Mouse (Mus musculus): Measurements from ENCODE around the gene Ppm1e.

Ppm1e gene

DNA sequence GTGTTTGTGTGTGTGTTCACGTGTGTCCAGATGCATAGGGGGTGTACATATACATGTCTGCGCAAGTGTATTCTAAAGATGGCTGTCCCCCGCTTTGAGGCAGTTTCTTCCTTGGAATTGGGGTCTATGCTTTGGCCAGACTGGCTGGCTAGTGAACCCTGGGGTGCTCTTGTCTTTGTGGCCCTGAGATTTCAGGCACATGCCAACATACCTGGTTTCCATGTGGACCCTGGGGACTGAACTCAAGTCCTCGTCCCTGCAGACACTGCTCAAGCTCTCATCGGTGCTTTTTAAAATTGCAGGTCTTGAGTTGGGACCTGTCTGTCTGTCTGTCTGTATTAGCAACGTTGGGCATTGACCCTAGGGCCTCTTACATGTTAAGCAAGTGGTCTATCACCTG is 105.5 kb downstream of the Ppm1e start:
- DNase-seq (ENCODE audit: low spot score in 2 of 2), result no peak

- no peak for DNase-seq (ENCODE audit: low spot score in 2 of 2)
Measured at GRCm38 (mm10) chr11:87250132-87250531, 108.7 kb downstream of the Ppm1e start.

GRCm38 (mm10) chr11:87247494-87247866 is 111.3 kb downstream of the Ppm1e start:
- no peak for DNase-seq (ENCODE audit: low spot score in 2 of 2)

DNA sequence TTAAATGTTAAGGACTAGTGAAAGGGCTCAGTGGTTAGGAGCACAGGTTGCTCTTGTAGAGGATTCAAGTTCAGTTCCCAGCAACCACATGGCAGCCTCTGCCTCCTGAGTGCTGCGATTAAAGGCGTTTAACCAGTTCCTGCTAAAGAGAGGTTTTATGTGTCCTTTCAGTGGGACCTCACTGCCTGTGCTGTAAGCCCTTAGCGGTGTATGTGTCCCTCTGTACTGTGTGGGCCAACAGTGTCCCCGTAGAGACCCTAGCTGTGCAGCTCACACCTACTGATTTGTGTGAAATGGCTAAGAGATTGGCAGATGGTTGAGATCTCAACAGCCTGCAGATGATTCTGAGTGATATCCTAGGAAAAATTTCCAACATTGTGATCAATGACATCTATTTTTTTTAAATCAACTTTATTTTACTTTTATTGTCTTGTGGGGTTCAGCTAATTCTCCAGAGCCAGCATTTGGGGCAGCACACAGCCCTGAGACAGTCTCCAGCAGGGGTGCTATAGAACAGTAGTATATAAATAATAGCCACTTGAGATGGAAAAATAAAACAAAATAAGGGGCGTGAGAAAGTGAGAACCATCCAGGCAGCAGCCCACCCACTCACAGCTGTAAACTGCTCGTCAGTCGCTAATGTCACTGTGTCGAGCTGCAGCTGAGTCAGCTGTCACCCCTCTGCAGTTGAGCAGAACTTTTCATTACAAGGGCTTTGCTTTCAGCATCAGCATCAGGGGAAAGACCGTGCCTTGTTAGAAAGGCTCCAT is 111.9 kb downstream of the Ppm1e start:
- no peak for DNase-seq (ENCODE audit: low spot score in 2 of 2)

- DNase-seq (ENCODE audit: low spot score in 2 of 2), result no peak
Measured at GRCm38 (mm10) chr11:87246107-87246651, 112.6 kb downstream of the Ppm1e start.

- no peak for DNase-seq (ENCODE audit: low spot score in 2 of 2)
Measured at GRCm38 (mm10) chr11:87245171-87245840, 113.5 kb downstream of the Ppm1e start.

DNA sequence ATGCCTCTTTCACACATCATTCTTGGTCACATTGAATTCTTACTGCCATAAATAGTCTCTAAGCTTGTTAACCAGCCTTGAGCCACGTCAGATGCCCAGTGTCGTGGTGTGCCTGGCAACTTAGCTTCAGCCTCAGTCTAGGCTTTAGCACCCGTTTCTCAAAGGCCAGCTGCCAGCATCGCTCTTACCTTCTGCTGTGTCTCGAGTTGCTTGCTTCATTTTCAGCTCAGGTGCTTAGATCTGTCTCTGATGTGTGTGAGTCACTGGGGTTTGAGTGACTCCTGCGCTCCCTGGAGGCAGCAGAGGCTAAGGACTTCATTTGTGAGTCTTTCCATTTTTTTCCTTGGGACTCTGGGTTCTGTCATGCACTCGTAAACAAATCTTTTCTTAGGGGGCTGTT is 117.6 kb downstream of the Ppm1e start:
- DNase-seq (ENCODE audit: low spot score in 2 of 2), result no peak

- DNase-seq (ENCODE audit: low spot score in 2 of 2), result no peak
Measured at GRCm38 (mm10) chr11:87240833-87241215, 118.0 kb downstream of the Ppm1e start.

DNA sequence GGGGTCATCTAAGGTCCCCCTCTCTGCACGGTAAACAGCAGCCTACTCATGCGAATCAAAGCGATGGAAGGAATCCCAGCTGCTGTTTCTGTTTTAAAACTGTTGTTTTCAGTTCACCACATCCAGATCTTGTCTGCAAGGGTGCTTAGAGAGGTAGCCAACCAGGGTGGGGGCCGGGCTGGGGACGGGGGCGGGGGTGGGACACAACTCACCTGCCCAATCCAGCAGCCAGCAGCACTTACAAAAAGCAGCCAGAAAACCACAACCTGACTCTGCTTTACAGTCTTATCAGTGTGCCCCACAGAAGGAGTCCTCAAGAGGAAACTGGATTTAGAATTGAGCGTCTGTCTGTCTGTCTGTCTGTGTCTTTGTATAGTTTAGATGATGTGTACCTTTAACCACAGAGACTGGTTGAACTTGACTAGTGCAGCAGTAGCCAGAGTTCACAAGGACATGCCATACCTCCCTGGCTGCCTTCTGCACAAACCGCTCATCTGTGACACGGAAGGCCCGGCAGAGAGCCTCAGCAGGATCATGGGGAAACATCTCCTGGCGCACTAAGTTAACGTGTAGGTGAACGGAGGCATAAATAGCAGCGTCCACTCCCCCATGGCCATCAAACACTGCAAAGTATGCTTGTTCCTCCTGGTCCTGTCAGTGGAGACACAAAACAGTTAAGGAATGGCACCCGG is 118.5 kb downstream of the Ppm1e start:
- DNase-seq (ENCODE audit: low spot score in 2 of 2), result no peak

- DNase-seq (ENCODE audit: low spot score in 2 of 2), result no peak
Measured at GRCm38 (mm10) chr11:87238891-87239530, 119.8 kb downstream of the Ppm1e start.

DNA sequence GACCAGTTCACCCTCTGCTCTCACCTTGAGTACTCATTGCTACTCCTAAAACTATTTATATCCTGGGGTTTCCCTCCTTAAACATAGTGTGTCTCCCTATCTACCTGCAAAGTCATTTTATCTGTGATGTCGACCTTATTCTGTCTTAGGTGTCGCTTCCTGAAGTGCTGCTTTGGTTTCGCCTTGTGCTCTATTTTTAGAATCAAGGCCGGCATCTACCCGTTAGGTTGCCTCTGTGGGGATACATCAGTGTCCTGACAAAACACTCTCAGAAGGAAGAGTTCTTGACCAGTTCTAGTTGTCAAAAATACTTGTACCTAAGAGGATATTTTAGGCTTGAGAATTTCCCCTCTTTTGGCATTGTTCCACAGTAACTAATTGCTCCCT is 123.3 kb downstream of the Ppm1e start:
- no peak for DNase-seq (ENCODE audit: low spot score in 2 of 2)

- no peak for DNase-seq (ENCODE audit: low spot score in 2 of 2)
Measured at GRCm38 (mm10) chr11:87234743-87235485, 123.9 kb downstream of the Ppm1e start.

- no peak for DNase-seq (ENCODE audit: low spot score in 2 of 2)
Measured at GRCm38 (mm10) chr11:87233377-87233776, 125.4 kb downstream of the Ppm1e start.

- no peak for DNase-seq (ENCODE audit: low spot score in 2 of 2)
Measured at GRCm38 (mm10) chr11:87227056-87227455, 131.8 kb downstream of the Ppm1e start.

DNA sequence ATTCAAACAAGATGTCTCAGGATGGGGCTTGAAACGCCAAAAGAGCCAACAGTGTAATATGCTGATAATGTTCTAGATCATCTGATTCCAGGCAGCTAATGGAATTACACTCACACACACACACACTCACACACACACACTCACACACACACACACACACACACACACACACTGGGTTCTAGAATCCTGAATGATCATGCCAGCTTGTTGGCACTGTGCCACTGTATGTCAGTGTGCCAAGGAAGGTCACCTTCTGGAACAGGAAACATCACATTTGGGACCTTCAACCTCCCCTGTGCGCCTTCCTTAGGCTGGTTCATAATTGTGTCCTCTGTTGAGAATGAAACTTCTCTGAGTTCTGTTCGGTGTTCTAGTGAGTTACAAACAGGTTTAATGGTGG is 136.1 kb downstream of the Ppm1e start:
- no peak for DNase-seq (ENCODE audit: low spot score in 2 of 2)

- DNase-seq (ENCODE audit: low spot score in 2 of 2), result no peak
Measured at GRCm38 (mm10) chr11:87212313-87212712, 146.5 kb downstream of the Ppm1e start.
